ENCODE assay signal across 8 mouse cellular contexts in genomic region chr13:54824111-54824931, GRCm38 (mm10). TPM values are rescaled to one million over a fixed set of nuclear protein-coding genes. Genes with fewer than 3 reads are reported as not detected.
DNase-seq lines count a peak whose midpoint lies in the region; ATAC-seq and TF ChIP-seq lines count a peak whose summit lies in the region.
"Had no signal": no experiment of that assay in that cellular context is flagged by ENCODE, and none has a peak within 500 bp of the region (broad histone marks: within the 10 kb centered on the region; RNA-seq: fewer than 3 reads in every experiment).

No protein-coding gene starts in this region.

- H3K4me3 ChIP-seq in gastrocnemius, adult 2 months: peak overlapping the region; percentile 60
- no peak overlapping the region for H3K4me3 ChIP-seq in hindbrain, embryonic 15.5 days
- no peak overlapping the region for H3K4me3 ChIP-seq in liver, postnatal 0 days (ENCODE audit: low read depth, low read length)

- H3K9ac ChIP-seq in hindbrain, embryonic 15.5 days: no peak overlapping the region; the same call in 1 of the 2 replicates
- no peak overlapping the region for H3K9ac ChIP-seq in liver, postnatal 0 days (replicated peaks)

- ATAC-seq in hindbrain, embryonic 15.5 days (ENCODE audit: low FRiP score, low read depth): peak; percentile 86
- no peak for ATAC-seq in liver, postnatal 0 days

- peak overlapping the region; percentile 51 for H3K27ac ChIP-seq in gastrocnemius, adult 2 months
- H3K27ac ChIP-seq in hindbrain, embryonic 15.5 days (replicated peaks): peak overlapping the region; percentile 61; the same call in 1 of the 2 replicates
- H3K27ac ChIP-seq in liver, postnatal 0 days (ENCODE audit: low read depth): no peak overlapping the region

- TF ChIP-seq EP300 in liver, postnatal 0 days (IDR thresholded peaks at IDR 0.05; ENCODE audit: low read depth): no peak

- H3K27me3 ChIP-seq in hindbrain, embryonic 15.5 days: no peaks in the 10 kb centered on the region
- H3K27me3 ChIP-seq in liver, postnatal 0 days (ENCODE audit: insufficient read depth, low read length): no peaks in the 10 kb centered on the region

- intact Hi-C loops in gastrocnemius, adult 2 months (cut with DNase I): no loop called here

- 13% methylated on average over 25 of the region's 25 CpGs for WGBS in hindbrain, embryonic 15.5 days
- 21% methylated on average over 25 of the region's 25 CpGs for WGBS in liver, postnatal 0 days (ENCODE audit: insufficient replicate concordance)

- H3K36me3 ChIP-seq in hindbrain, embryonic 15.5 days: no peaks in the 10 kb centered on the region
- no peaks in the 10 kb centered on the region for H3K36me3 ChIP-seq in liver, postnatal 0 days (replicated peaks; ENCODE audit: insufficient read depth, low read length)

- H3K4me2 ChIP-seq in hindbrain, embryonic 15.5 days: peak overlapping the region; percentile 32
- 0 out of 2 replicates have a peak overlapping the region, but pooled peaks have one; percentile 13 for H3K4me2 ChIP-seq in liver, postnatal 0 days (ENCODE audit: low read depth, low read length)

- DNase-seq in MN1 (ENCODE audit: low spot score): peak; percentile 86
- DNase-seq in cerebellum, adult 11-12 months: peak; percentile 95
- peak; percentile 45 for DNase-seq in gastrocnemius, adult 2 months
- no peak for DNase-seq in liver, postnatal 0 days
- DNase-seq in layer of hippocampus, adult 11-12 months (ENCODE audit: low spot score): no peak
- DNase-seq in spleen, postnatal 14 days (ENCODE audit: low spot score in 2 of 2): no peak

- TF ChIP-seq CTCF in gastrocnemius, adult 2 months (IDR thresholded peaks at IDR 0.05): no peak
- no peak for TF ChIP-seq CTCF in liver, postnatal 0 days (IDR thresholded peaks at IDR 0.05; ENCODE audit: low read depth)

- H3K4me1 ChIP-seq in hindbrain, embryonic 15.5 days (replicated peaks): peaks cover 14% of the 10 kb centered on the region
- 0 out of 2 replicates have a peak, but pooled peaks cover 3% of the 10 kb centered on the region for H3K4me1 ChIP-seq in liver, postnatal 0 days (ENCODE audit: insufficient read depth)

- no peaks in the 10 kb centered on the region for H3K9me3 ChIP-seq in hindbrain, embryonic 15.5 days
- H3K9me3 ChIP-seq in liver, postnatal 0 days (ENCODE audit: low read length): no peaks in the 10 kb centered on the region

RNA-seq across cellular contexts. Expression of gene Tspan17, which starts 35.1 kb away (rescaled TPM):
- 10 to 100 TPM; 15.3 to 25.3 TPM for total RNA-seq in gastrocnemius, adult 2 months (2021)
- 95.7 and 98.3 TPM in 2 replicates for polyA plus RNA-seq in hindbrain, embryonic 15.5 days (2015; fragmentation: Nextera tagmentation; extraction: Ambion mirVana)
- 2.1 and 2.2 TPM in 2 replicates for polyA plus RNA-seq in liver, postnatal 0 days (2015; fragmentation: Nextera tagmentation; extraction: Ambion mirVana)

RNA-seq across cellular contexts. Expression of gene Eif4e1b, which starts 40.5 kb away (rescaled TPM):
- not detected for total RNA-seq in gastrocnemius, adult 2 months (2021)
- not detected in 2 replicates for polyA plus RNA-seq in hindbrain, embryonic 15.5 days (2015; fragmentation: Nextera tagmentation; extraction: Ambion mirVana)
- polyA plus RNA-seq in liver, postnatal 0 days (2015; fragmentation: Nextera tagmentation; extraction: Ambion mirVana): not detected in 2 replicates
- polyA plus RNA-seq: spleen, adult 2 months had no signal

RNA-seq across cellular contexts. Expression of gene Sncb, which starts 57.9 kb away (rescaled TPM):
- total RNA-seq in gastrocnemius, adult 2 months (2021): not detected
- 77.2 and 95.2 TPM in 2 replicates for polyA plus RNA-seq in hindbrain, embryonic 15.5 days (2015; fragmentation: Nextera tagmentation; extraction: Ambion mirVana)
- polyA plus RNA-seq in liver, postnatal 0 days (2015; fragmentation: Nextera tagmentation; extraction: Ambion mirVana): not detected in 2 replicates

Comparison
In these comparisons a context has a peak if more than half of its experiments do, and no peak if none do; other contexts are left out.
1. DNase-seq: peak in MN1 (single experiment), cerebellum, adult 11-12 months (single experiment) and gastrocnemius, adult 2 months (single experiment); none in liver, postnatal 0 days (single experiment), layer of hippocampus, adult 11-12 months (single experiment) and spleen, postnatal 14 days (0 of 2).
2. RNA of gene Tspan17, which starts 35.1 kb away (polyA plus RNA-seq): 95.7 to 98.3 TPM in hindbrain, embryonic 15.5 days; 2.1 to 2.2 TPM in liver, postnatal 0 days; every median in the first group is over 10 times any median in the second.
3. RNA of gene Sncb, which starts 57.9 kb away (polyA plus RNA-seq): 77.2 to 95.2 TPM in hindbrain, embryonic 15.5 days; not detected in liver, postnatal 0 days; every median in the first group is over 10 times any median in the second.